In the genomic region with DNA sequence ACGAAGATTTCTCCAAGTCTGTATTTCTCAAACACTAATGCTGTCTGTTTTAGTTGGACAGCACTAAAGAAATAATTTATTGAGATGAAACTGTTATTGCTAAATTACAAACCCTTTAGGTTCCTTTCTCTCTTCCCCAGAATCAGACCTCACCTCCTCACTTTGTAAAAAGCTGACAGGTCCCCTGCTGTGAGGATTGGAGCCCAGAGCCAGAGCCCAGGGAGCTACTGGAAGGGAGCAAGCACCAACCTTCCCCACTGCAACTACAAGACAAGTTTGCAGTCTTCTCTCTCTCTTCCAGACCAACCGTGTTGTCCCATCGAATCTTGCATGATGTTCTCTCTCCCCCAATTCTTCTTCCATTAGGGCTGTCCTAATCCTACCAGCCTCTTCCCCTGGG, we compare ENCODE assay signal across 18 mouse cellular contexts.
DNase-seq lines count a peak whose midpoint lies in the region; TF ChIP-seq lines count a peak whose summit lies in the region.
"Had no signal": no experiment of that assay in that cellular context is flagged by ENCODE, and none has a peak within 500 bp of the region (broad histone marks: within the 10 kb centered on the region; RNA-seq: fewer than 3 reads in every experiment).

No protein-coding gene starts in this region.

- no peak overlapping the region for H3K4me3 ChIP-seq in cerebellum, adult 2 months (replicated peaks; ENCODE audit: insufficient read depth, low read depth, low read length)
- H3K4me3 ChIP-seq in heart, embryonic 10.5 days, result no peak overlapping the region
- H3K4me3 ChIP-seq: embryonic facial prominence, embryonic 13.5 days; embryonic facial prominence, embryonic 15.5 days; erythroblast, embryonic 14.5 days; forebrain, embryonic 10.5 days; forebrain, embryonic 12.5 days had no signal

- no peak overlapping the region for H3K27ac ChIP-seq in cerebellum, adult 2 months (ENCODE audit: insufficient read depth, low read length)
- no peak overlapping the region for H3K27ac ChIP-seq in heart, embryonic 10.5 days
- H3K27ac ChIP-seq: embryonic facial prominence, embryonic 13.5 days; embryonic facial prominence, embryonic 15.5 days; forebrain, embryonic 10.5 days; forebrain, embryonic 12.5 days had no signal

- H3K36me3 ChIP-seq in heart, embryonic 10.5 days, result no peaks in the 10 kb centered on the region
- H3K36me3 ChIP-seq: embryonic facial prominence, embryonic 13.5 days; embryonic facial prominence, embryonic 15.5 days; forebrain, embryonic 10.5 days; forebrain, embryonic 12.5 days had no signal

- WGBS in cerebellum, adult 2 months, result 95% methylated on average over 3 of the region's 3 CpGs
- WGBS in heart, embryonic 10.5 days, result 49% methylated on average over 3 of the region's 3 CpGs

- TF ChIP-seq CTCF in cerebellum, adult 2 months (IDR thresholded peaks at IDR 0.05; ENCODE audit: borderline replicate concordance, insufficient read depth, low read depth, low read length), result no peak

- H3K4me1 ChIP-seq in cerebellum, adult 2 months (ENCODE audit: control insufficient read depth, insufficient read depth, low read length), result peaks cover 10% of the 10 kb centered on the region
- no peaks in the 10 kb centered on the region for H3K4me1 ChIP-seq in heart, embryonic 10.5 days
- H3K4me1 ChIP-seq: embryonic facial prominence, embryonic 13.5 days; embryonic facial prominence, embryonic 15.5 days had no signal

- TF ChIP-seq POLR2A in cerebellum, adult 2 months (IDR thresholded peaks at IDR 0.05; ENCODE audit: borderline replicate concordance, insufficient read depth, low read length), result no peak

- no peaks in the 10 kb centered on the region for H3K27me3 ChIP-seq in cerebellum, adult 2 months (ENCODE audit: control insufficient read depth, insufficient read depth, low read length)
- no peaks in the 10 kb centered on the region for H3K27me3 ChIP-seq in heart, embryonic 10.5 days (ENCODE audit: insufficient read depth, poor library complexity, severe bottlenecking)
- H3K27me3 ChIP-seq: embryonic facial prominence, embryonic 13.5 days; forebrain, embryonic 12.5 days had no signal

- DNase-seq in cerebellum, adult 2 months, result peak; percentile 17 to 31
- no peak for DNase-seq in cerebellum, adult 11-12 months
- DNase-seq in cerebellum, postnatal 14 days, result peak; percentile 38 to 49
- DNase-seq in cerebellum, adult 9-11 months, result no peak
- DNase-seq in heart, adult 11 months, result peak; percentile 49
- DNase-seq in heart, embryonic 10.5 days (ENCODE audit: low spot score), result no peak
- peak; percentile 15 for DNase-seq in ZHBTc4 (ENCODE audit: low read depth, low spot score)
- no peak for DNase-seq in left cerebral cortex, adult 9 months (ENCODE audit: low spot score in 2 of 2)
- DNase-seq: adrenal gland, adult 2 months; adrenal gland, postnatal 10 days; adrenal gland, postnatal 25 days; cerebellum, adult 8-10 months; embryo, embryonic 11 days had no signal

- H3K9me3 ChIP-seq in heart, embryonic 10.5 days, result no peaks in the 10 kb centered on the region
- H3K9me3 ChIP-seq: embryonic facial prominence, embryonic 13.5 days; embryonic facial prominence, embryonic 15.5 days; forebrain, embryonic 10.5 days; forebrain, embryonic 12.5 days had no signal

Comparison
In these comparisons a context has a peak if more than half of its experiments do, and no peak if none do; other contexts are left out.
1. DNase-seq: peak in cerebellum, adult 2 months (2 of 2), cerebellum, postnatal 14 days (2 of 2), heart, adult 11 months (single experiment) and ZHBTc4 (single experiment); none in cerebellum, adult 11-12 months (single experiment), cerebellum, adult 9-11 months (single experiment), heart, embryonic 10.5 days (single experiment) and left cerebral cortex, adult 9 months (0 of 2).